Mouse (Mus musculus) urinary bladder, postnatal 25 days (tissue): ENCODE data around the gene Ncf1.

ENCODE experiments used
- DNase-seq: peaks from one replicate; pipeline ENCODE4 v3.0.0; 2022; ENCODE audit warnings: low spot score

The Ncf1 gene

DNA sequence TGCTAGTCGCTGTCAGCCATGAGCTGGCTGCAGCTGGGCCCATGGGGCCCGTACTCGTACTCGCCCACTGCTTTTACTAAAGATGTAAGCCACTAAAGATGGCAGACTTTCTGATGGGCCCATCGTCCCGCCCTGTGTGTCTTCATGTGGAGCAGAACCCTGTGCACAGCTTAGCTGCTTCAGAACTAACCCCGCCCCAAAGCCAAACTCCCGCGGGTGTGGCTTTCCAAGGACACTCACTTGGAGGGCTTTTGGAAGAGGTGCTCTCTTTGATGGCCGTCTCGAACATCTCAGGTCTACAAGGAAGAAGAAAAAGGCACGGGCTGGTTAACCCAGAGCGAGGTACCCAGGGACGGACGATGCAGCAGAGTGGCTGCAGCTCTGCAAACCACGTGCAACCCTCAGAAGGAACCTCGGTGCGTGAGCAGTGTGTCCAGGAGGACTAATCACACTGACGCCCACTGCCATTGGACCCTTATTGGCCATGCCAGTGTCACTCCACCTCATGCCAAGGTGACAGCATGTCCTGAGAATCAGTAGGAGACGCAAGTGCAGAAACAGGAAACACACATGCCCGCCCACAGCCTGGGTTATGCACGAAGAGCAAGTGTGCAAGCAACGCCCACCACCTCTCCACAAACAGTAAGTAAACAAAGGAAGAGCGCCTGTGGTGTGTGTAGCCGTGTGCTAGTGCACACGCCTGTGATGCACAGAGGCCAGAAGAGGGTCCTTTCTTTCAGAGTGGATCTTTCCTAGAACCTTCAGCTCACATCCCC lies 14.4 kb upstream of the Ncf1 start:
- no peak for DNase-seq

DNA sequence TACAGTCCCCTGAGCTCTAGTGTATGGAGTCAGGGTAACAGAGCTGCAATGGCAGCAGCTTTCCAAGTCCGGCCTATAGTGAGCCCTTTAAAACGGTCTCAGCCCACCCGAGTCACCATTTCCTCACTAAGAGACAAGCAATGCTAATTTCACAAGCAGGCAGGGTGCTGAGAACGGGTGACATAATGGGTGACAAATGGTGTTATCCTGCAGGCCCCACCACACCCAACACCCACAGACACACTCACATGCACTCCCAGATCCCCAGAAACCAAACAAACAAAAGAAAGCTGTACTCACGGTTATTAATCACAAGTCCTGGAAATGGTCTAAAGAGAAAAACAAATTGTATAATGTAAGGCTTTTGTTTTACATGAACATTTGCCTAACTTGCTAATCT lies 12.4 kb upstream of the Ncf1 start:
- DNase-seq: no peak

GRCm38 (mm10) chr5:134237936-134238760 lies 8.7 kb upstream of the Ncf1 start:
- DNase-seq: no peak

DNA sequence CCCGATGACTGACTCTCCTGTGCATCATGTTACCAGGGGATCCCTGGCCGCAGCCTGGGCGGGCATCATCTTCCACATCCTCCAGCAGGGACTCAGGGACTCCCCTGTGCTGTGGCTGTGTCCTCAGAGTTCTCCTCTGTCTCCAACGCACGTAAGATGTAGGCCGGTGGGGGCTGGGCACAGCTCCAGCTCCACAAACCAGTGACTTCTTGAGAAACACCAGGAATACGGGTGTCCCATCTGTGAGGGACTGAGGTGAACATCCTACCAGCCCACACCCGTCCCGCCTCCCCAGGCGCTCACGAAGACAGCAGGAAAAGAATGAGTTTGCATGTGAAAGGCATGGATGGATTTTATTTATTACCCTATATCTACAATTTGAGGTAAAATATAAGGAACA lies 8.1 kb upstream of the Ncf1 start:
- DNase-seq: no peak

DNA sequence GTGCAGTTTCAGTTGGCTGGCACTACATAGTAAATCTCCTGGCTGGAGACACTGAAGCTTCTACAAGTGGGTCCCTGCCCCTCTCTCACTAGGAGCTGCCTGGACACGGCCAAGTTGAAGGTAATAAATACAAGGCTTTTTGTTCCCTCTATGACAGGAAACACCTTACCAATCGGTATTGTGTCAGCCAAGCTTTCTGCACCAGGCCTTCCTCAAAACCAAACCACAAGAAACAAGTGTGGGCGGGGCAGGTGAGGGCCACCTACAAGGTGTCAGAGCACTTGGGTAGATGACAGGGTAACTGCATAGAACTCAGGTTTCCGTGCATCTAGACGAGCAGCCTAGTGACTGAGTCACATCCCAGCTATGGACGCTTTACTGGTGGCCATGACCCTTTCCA lies 7.4 kb upstream of the Ncf1 start:
- DNase-seq: no peak

- no peak for DNase-seq
These were observed 6.8 kb upstream of the Ncf1 start for GRCm38 (mm10) chr5:134236241-134236640.

DNA sequence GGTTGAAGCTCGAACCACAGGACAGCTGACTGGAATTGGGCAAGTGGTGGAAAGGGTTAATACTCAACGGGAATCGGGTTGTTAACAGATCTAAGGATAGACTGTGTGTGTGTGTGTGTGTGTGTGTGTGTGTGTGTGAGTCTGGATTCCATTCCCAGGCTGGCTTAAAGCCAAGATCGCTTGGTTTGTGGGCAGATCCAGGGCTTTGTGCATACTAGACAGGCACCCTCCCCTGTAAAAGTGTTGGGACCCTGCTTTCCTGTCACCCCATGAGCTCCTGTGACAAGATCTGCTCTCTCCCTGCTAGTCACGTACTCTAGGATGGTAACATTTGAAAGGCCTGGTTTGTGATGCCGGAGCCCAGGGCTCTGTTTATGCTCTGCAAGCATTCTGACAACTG lies 5.7 kb upstream of the Ncf1 start:
- no peak for DNase-seq

DNA sequence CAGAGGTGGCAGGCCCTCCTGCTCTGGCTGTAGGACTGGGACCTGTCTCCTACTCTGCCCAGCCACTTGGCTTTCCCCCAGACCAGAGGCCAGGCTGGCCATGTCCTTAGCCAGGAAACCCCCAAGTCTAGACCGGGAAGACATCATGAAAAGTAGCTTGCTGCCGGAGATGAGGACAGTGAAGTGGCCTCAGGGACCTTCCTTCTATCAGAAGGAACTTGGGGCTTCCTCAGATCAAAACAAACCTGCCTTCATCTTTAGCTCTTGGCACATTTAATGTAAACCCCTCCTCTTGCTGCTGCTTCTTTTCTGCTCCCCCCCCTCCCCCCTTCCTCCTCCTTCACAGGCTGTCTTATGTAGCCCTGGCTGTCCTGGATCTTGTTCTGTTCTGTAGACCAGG lies 4.8 kb upstream of the Ncf1 start:
- no peak for DNase-seq

DNA sequence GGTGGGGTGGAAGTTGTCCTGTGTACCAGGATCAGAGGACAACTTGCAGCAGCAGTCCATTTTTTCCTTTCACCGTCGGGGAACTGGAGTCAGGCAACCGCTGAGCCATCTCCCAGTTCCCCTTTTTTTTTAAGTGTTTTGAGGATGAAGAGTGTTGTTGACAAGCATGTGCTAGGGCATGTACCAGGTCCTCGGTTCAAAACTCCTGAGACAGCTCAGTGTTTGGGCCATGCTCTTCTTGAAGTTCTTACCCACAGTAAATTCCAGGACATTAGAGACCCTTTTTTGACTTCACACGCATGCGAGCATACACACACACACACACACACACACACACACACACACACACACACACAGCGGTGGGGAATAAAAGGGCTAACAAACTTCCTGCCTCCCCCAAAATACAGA lies 3.8 kb upstream of the Ncf1 start:
- no peak for DNase-seq

DNA sequence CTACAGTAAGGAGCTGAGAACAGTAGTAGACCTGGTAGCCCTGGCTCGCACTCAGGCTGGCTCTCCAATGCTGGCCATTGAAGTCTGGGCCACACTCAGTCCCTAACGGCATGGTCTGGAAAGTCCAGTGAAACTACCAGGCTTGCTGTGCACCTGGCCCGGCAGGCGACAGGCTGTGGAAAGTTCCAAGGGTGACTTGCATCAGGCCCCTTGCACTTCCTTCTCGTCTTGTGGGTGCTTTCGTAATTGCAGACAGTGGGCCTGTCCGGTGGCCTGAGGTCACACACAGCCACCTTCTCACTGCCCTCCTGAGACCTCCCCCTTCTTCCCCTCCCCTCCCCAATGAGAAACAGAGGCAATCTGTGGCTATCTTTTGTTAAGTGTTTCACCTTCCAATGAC lies 3.1 kb upstream of the Ncf1 start:
- no peak for DNase-seq

DNA sequence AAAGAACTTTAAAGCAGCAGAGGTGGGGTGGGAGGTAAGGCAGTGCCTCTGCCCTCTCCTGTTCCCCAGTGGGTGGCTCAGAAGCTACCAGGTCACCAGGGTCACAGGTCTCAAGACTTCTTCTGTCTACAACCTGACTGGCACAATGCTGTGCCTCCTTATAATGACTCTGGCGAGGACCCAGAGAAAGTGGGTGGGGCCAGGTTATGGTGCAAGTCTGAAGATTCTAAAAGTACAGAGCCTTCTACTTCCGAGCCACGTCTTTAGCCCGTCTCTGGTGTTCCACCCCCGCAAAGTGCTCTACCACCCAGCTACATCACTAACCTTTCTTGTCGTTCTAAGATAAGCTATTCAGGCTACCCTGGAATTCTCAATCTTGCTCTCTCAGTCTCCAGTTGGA lies 2.7 kb upstream of the Ncf1 start:
- DNase-seq: no peak

DNA sequence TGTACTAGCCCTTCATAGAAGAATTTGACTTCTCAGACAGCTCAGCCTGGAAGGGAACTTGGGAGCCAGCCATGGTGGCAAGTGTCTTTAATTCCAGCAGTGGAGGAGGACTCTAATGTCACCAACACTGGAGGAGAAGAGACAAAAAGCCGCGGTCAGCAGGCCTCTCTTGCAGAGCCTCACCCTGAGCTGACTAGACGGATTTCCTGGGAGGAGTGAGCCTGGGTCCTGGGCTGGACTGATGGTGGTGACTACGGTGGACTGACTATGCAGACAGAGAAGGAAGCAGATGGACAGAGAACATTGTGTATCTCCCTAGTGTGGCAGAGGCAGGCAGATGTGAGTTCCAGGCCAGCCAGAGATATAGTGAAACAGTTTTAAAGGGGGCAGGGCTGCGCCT lies 2.0 kb upstream of the Ncf1 start:
- no peak for DNase-seq

- no peak for DNase-seq
These were observed 1.2 kb downstream of the Ncf1 start for GRCm38 (mm10) chr5:134228249-134228638.

GRCm38 (mm10) chr5:134227574-134228248 lies 1.7 kb downstream of the Ncf1 start:
- no peak for DNase-seq

- DNase-seq: no peak
These were observed 2.5 kb downstream of the Ncf1 start for GRCm38 (mm10) chr5:134226946-134227345.

DNA sequence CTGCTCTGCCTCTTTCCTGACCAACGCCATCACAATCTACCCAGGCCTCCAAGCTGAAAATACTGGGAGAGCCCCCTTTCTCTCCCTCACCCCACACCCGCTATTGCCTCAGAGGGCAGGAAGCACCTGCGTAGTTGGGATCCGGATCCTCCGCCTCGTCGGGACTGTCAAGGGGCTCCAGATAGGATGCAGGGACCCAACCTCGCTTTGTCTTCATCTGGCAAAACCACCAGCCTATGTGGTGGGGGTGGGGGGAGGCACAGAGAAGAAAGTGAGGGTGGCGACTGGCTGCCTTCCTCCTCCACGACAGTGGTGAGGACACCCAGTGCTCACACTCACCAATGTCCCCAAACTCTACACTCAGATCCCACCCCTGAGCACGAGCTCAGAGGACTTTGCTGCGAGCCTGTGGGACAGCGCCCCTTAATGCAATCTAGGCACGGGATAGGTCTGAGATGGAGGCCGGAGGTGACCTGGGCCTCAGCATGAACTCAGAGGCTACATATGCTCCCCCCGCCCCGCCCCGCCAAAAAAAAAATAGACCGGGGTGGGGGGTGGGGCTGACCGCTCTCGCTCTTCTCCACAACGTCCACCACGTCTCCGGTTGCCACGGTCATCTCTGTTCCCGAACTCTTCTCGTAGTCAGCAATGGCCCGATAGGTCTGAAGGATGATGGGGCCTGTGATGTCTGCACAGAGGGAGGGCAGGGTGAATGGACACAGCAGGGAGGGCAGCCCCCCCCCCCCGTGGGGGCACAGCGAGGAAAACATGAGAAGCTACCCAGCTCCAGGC lies 4.1 kb downstream of the Ncf1 start:
- DNase-seq: no peak

- DNase-seq: no peak
These were observed 7.7 kb downstream of the Ncf1 start for GRCm38 (mm10) chr5:134221708-134222150.

- no peak for DNase-seq
These were observed 8.1 kb downstream of the Ncf1 start for GRCm38 (mm10) chr5:134221278-134221677.

DNA sequence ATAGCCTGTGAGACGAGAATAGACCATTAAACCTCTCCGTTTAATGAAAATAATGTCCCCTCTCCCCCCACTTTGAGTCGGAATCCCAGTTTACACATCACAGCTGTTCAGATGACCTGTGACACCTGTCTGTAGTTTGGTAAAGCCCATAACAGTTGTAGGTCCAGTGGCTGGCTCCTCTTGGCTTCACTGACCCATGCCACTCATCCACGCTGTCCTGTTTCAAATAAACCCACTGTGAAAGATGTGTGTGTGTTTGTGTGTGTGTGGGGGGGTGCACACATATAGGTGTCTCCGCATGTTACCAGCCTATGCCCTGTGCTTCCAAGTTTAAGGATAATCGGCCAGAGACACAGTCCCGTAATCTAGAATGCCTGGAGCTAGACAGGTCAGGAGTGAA lies 11.5 kb downstream of the Ncf1 start:
- DNase-seq: no peak

- no peak for DNase-seq
These were observed 15.2 kb downstream of the Ncf1 start for GRCm38 (mm10) chr5:134214021-134214806.

GRCm38 (mm10) chr5:134209931-134210554 lies 19.4 kb downstream of the Ncf1 start:
- no peak for DNase-seq
